Mouse (Mus musculus) ES-E14 (cell line): ENCODE data around the gene Cmklr1. TPM values are rescaled to one million over a fixed set of nuclear protein-coding genes. Genes with fewer than 3 reads are reported as not detected.

Experiments used
- DNase-seq: peaks from one replicate; pipeline ENCODE4 v3.0.0-alpha.2; 2013; ENCODE audit warnings: low read depth, low spot score
- H3K27ac ChIP-seq: 2 replicates; pipeline ENCODE4 v1.5.1; 2012; ENCODE audit warnings: low read depth, mild to moderate bottlenecking, low read length, moderate library complexity, mixed read lengths; ENCODE audit not compliant: poor library complexity, insufficient read depth, severe bottlenecking
- H3K36me3 ChIP-seq: 2 replicates; pipeline ENCODE4 v1.6.1; 2012; ENCODE audit warnings: mild to moderate bottlenecking, low read length, moderate library complexity, mixed read lengths; ENCODE audit not compliant: control insufficient read depth, poor library complexity, insufficient read depth, severe bottlenecking
- H3K4me1 ChIP-seq, 2 experiments: fragments of 150-350 bp in 1 of 2; sonication (generic) in 1 of 2; 2 replicates each; pipeline ENCODE4 v1.6.1; 2012; ENCODE audit warnings: low read length in 2 of 2, mild to moderate bottlenecking in 1 of 2, mixed read lengths in 1 of 2; ENCODE audit not compliant: control insufficient read depth in 2 of 2, insufficient read depth in 2 of 2, poor library complexity in 1 of 2
- H3K4me3 ChIP-seq, 2 experiments: fragments of 150-350 bp in 1 of 2; sonication (generic) in 1 of 2; 2 replicates each; pipeline ENCODE4 v1.5.1; 2012; ENCODE audit warnings: low read length in 2 of 2, low read depth in 1 of 2, mild to moderate bottlenecking in 1 of 2, mixed read lengths in 1 of 2; ENCODE audit not compliant: insufficient read depth in 1 of 2, poor library complexity in 1 of 2, severe bottlenecking in 1 of 2
- H3K9ac ChIP-seq: 2 replicates; pipeline ENCODE4 v1.6.1; 2012; ENCODE audit warnings: low read depth, mild to moderate bottlenecking, low read length, mixed read lengths; ENCODE audit not compliant: poor library complexity, insufficient read depth, severe bottlenecking
- H3K9me3 ChIP-seq: fragments of 150-350 bp; sonication (generic); 2 replicates; pipeline ENCODE4 v1.6.1; 2012; ENCODE audit warnings: low read depth, mild to moderate bottlenecking, low read length; ENCODE audit not compliant: control insufficient read depth, insufficient read depth
- CHD2 ChIP-seq: IDR thresholded peaks from 2 replicates; pipeline ENCODE4 v1.6.1; 2014; ENCODE audit warnings: mild to moderate bottlenecking, low read depth, low read length, inconsistent platforms
- HCFC1 ChIP-seq: IDR thresholded peaks from 2 replicates; pipeline ENCODE4 v1.6.1; 2012; ENCODE audit warnings: low read length, inconsistent platforms, borderline replicate concordance; ENCODE audit not compliant: insufficient read depth
- MAFK ChIP-seq: IDR thresholded peaks from 2 replicates; pipeline ENCODE4 v1.6.1; 2014; ENCODE audit warnings: mild to moderate bottlenecking, low read depth, low read length, inconsistent platforms; ENCODE audit not compliant: insufficient read depth
- ZC3H11A ChIP-seq: IDR thresholded peaks from 2 replicates; pipeline ENCODE4 v1.6.1; 2012; ENCODE audit warnings: low read depth, mild to moderate bottlenecking, inconsistent platforms, low read length, borderline replicate concordance
- ZNF384 ChIP-seq: IDR thresholded peaks from 2 replicates; pipeline ENCODE4 v1.6.1; 2012; ENCODE audit warnings: low read depth, low read length, inconsistent platforms
- in situ Hi-C, 2 experiments: fragments of 600-800 bp; cut with MboI; formaldehyde crosslinking; loops; one replicate each; pipeline ENCODE4 v1.15.1; 2025; ENCODE audit warnings: low sequenced_read_pairs in 2 of 2, inconsistent platforms in 1 of 2; ENCODE audit not compliant: unreplicated experiment in 2 of 2
- total RNA-seq: library from RNA; depleted of rRNA; stranded (reverse); fragments of 300-350 nt; gene quantifications from 2 replicates; pipeline ENCODE4 v1.2.3, GENCODE M21; 2012

Cmklr1 gene
- total RNA-seq, 1 experiment: 10.4 TPM

DNA sequence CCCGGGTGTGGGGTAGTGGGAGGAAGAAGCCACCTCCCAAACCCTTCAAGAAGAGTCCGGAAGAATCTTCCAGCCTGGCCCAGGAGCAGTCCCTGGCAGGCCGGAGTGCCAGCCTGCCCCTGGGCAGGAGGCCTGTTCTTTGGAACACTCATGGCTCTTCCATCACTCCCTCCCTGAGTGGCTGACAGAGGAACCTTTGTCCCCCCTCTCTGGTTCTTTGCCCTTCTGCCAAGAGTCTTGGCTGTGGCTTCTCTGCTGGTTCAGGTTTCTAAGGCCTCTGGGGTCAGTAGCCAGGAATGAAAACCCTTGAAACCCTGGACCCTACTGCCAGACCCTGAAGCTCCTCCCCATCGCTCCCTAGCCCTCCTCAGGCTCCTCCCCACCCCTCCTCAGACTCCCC, 12.6 kb downstream of the Cmklr1 start:
- TF ChIP-seq ZNF384 (no peak), CHD2 (no peak), ZC3H11A (no peak), HCFC1 (no peak), MAFK (no peak)
- no peak overlapping the region for H3K27ac ChIP-seq
- in situ Hi-C loops: no loop called here
- no peak for DNase-seq
- H3K4me3 ChIP-seq: no peak overlapping the region; a peak in 1 of 4 replicates
- no peaks in the 10 kb centered on the region for H3K9me3 ChIP-seq
- no peaks in the 10 kb centered on the region for H3K36me3 ChIP-seq
- H3K9ac ChIP-seq: no peak overlapping the region
- peaks cover 3 to 10% of the 10 kb centered on the region in 2 experiments; a peak in 3 of 4 replicates for H3K4me1 ChIP-seq

- DNase-seq: no peak
- no peak overlapping the region for H3K9ac ChIP-seq
- in situ Hi-C loops: no loop called here
- H3K36me3 ChIP-seq: no peaks in the 10 kb centered on the region
- no peaks in the 10 kb centered on the region for H3K9me3 ChIP-seq
- no peak for TF ChIP-seq MAFK
- H3K4me3 ChIP-seq: no peak overlapping the region
- H3K27ac ChIP-seq: no peak overlapping the region
- peaks cover 3 to 21% of the 10 kb centered on the region in 2 experiments for H3K4me1 ChIP-seq
Observed at GRCm38 (mm10) chr5:113635861-113636565, 14.2 kb downstream of the Cmklr1 start.

- no peak for DNase-seq
- Histone ChIP-seq H3K9ac (no peak overlapping the region), H3K27ac (no peak overlapping the region), H3K4me3 (no peak overlapping the region), H3K4me1 (peaks cover 7 to 25% of the 10 kb centered on the region in 2 experiments), H3K9me3 (no peaks in the 10 kb centered on the region), H3K36me3 (no peaks in the 10 kb centered on the region)
- in situ Hi-C loops: no loop called here
- TF ChIP-seq ZC3H11A: no peak
- TF ChIP-seq MAFK: no peak
- no peak for TF ChIP-seq CHD2
- TF ChIP-seq HCFC1: no peak
- no peak for TF ChIP-seq ZNF384
Observed at GRCm38 (mm10) chr5:113634887-113635610, 15.2 kb downstream of the Cmklr1 start.

GRCm38 (mm10) chr5:113634024-113634651, 16.1 kb downstream of the Cmklr1 start:
- DNase-seq: no peak
- in situ Hi-C loops: no loop called here
- Histone ChIP-seq H3K27ac (no peak overlapping the region), H3K9me3 (no peaks in the 10 kb centered on the region), H3K4me3 (no peak overlapping the region), H3K36me3 (no peaks in the 10 kb centered on the region), H3K9ac (no peak overlapping the region), H3K4me1 (peaks cover 8 to 23% of the 10 kb centered on the region in 2 experiments)
- TF ChIP-seq CHD2: no peak
- TF ChIP-seq HCFC1: no peak
- TF ChIP-seq ZC3H11A: no peak
- no peak for TF ChIP-seq ZNF384
- TF ChIP-seq MAFK: no peak
